Mouse (Mus musculus) CD4-positive, CD25-positive, alpha-beta regulatory T cell, adult 4 months (primary cell): ENCODE data around the gene Tmem189. TPM values are rescaled to one million over a fixed set of nuclear protein-coding genes. Genes with fewer than 3 reads are reported as not detected.

Experiments used
- polyA plus RNA-seq, 2 experiments: library from polyadenylated mRNA; unstranded; fragments of 100-300 nt; shearing (Covaris generic); gene quantifications; one replicate each; pipeline ENCODE4 v1.2.1; 2017

Tmem189 gene
- polyA plus RNA-seq, 2 experiments from 2014 or later: 12.2 to 16.0 TPM

Other genes with a start within 250 kb of the Tmem189 start
- gene Rnf114, start 197.2 kb downstream of the Tmem189 start, polyA plus RNA-seq: 100 to 1,000 TPM; 187 to 302 TPM
- 10 to 100 TPM; 10.5 to 20.9 TPM for gene Spata2, start 196.9 kb downstream of the Tmem189 start, polyA plus RNA-seq
- under 1 TPM in 1 of 2 experiments, not detected in 1; 0.27 TPM for gene Snai1, start 151.6 kb downstream of the Tmem189 start, polyA plus RNA-seq
- 100 to 1,000 TPM; 373 to 544 TPM for gene Ube2v1, start 57.7 kb downstream of the Tmem189 start, polyA plus RNA-seq
- gene Gm20431, start 28.3 kb downstream of the Tmem189 start, polyA plus RNA-seq: not detected
- gene Cebpb, start 907 bp downstream of the Tmem189 start, polyA plus RNA-seq: 1 to 10 TPM in 1 of 2 experiments, under 1 TPM in 1; 0.70 to 2.7 TPM
- 100 to 1,000 TPM in 1 of 2 experiments, 10 to 100 TPM in 1; 99.2 to 126 TPM for gene Ptpn1, start 242.2 kb upstream of the Tmem189 start, polyA plus RNA-seq